Mouse (Mus musculus) ES-E14 (cell line): Measurements from ENCODE around the gene Rin2.

Source experiments
- CHD2 ChIP-seq: IDR thresholded peaks from 2 replicates; pipeline ENCODE4 v1.6.1; 2014; ENCODE audit warnings: mild to moderate bottlenecking, low read depth, low read length, inconsistent platforms
- HCFC1 ChIP-seq: IDR thresholded peaks from 2 replicates; pipeline ENCODE4 v1.6.1; 2012; ENCODE audit warnings: low read length, inconsistent platforms, borderline replicate concordance; ENCODE audit not compliant: insufficient read depth
- MAFK ChIP-seq: IDR thresholded peaks from 2 replicates; pipeline ENCODE4 v1.6.1; 2014; ENCODE audit warnings: mild to moderate bottlenecking, low read depth, low read length, inconsistent platforms; ENCODE audit not compliant: insufficient read depth
- ZC3H11A ChIP-seq: IDR thresholded peaks from 2 replicates; pipeline ENCODE4 v1.6.1; 2012; ENCODE audit warnings: low read depth, mild to moderate bottlenecking, inconsistent platforms, low read length, borderline replicate concordance
- ZNF384 ChIP-seq: IDR thresholded peaks from 2 replicates; pipeline ENCODE4 v1.6.1; 2012; ENCODE audit warnings: low read depth, low read length, inconsistent platforms

- TF ChIP-seq ZC3H11A (no peak), MAFK (no peak), CHD2 (no peak), ZNF384 (no peak), HCFC1 (no peak)
Observed at GRCm38 (mm10) chr2:145680762-145681161, 5.7 kb downstream of the Rin2 start.
